Mouse (Mus musculus): ENCODE measurements around the gene Ankrd65.

Gene Ankrd65

GRCm38 (mm10) chr4:155821025-155821424 lies 30.8 kb downstream of the Ankrd65 start:
- no peak for DNase-seq

DNA sequence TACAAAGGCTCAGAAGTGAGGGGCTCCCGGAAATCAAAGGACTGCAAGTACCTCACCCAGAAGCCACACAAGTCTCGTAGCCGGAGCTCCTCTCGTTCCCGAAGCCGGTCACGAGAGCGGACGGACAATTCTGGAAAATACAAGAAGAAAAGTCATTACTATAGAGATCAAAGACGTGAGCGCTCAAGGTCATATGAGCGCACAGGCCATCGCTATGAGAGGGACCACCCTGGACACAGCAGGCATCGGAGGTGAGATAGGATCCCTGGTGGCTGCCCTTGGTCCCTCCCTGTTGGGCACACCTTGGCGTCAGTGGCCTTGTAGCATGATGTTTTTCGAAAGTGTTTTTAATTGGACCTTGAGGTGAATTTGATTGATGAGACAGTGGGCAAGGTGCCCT lies 33.2 kb downstream of the Ankrd65 start:
- no peak for DNase-seq

DNA sequence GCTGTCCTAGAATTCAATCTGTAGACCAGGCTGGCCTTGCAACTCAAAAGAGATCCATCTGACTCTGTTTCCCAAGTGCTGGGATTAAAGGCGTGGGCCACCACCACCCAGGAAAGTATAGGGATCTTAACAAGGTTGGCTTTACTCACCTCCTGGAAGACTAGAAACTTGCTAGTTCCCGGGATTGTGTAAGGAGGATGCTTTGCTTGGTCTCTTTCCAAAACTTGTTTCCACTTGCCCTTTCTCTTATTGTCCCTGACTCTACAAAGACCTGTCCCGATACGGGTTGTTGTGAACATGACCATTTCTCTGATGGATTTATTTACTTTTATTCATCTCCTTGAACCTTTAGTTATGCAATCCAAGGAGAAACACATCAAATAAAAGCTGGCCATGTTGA lies 39.6 kb downstream of the Ankrd65 start:
- no peak for DNase-seq

DNA sequence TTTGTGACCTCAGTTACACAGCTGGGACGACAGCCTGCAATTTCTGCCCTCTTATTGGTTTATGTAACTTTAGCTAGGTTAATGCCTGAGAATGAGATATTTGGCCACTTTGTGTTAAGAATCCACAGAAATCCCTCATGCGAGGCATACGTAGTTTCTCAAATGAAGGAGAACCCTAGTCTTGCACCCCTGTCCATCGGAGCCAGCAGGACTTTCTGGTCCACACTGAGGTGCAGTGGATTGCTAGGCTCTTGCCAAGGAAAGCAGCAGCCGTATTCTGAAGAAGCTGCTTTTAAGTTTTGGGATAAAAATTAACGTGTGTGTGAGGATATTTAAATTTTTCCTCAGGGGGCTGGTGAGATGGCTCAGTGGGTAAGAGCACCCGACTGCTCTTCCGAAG lies 40.4 kb downstream of the Ankrd65 start:
- no peak for DNase-seq

DNA sequence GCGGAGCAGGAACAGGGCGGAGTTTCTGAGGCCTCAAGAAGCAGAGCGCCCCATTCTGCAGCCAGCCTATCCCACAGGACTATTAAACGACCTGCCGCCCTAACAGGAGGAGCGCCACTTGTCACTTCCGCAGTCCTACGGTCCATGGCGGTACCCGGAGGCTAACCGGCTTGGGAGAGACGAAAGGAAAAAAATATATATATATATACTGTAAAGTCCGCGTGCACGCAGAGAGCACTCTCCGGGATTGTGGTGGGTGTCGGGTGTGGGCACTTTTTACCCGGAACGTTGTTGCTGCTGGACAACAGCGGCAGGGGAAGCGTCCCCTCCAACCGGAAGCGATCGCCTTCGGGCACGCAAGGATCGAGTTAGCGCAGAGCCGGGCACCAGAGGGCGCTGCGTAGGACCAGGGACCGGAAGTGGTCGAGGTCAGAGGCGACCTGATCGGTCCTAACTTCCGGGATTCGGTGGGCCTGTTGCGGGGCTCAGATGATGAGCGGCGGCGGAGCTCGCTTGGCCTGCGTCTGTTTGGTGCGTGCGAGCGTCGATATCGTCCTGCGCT lies 41.0 kb downstream of the Ankrd65 start, which contains the start of gene Aurkaip1:
TSS of gene Aurkaip1 (plus strand) at position 68 of the 562 bp plus-strand sequence.
- peak; percentile 94 for DNase-seq

GRCm38 (mm10) chr4:155831831-155832230 lies 41.6 kb downstream of the Ankrd65 start:
- DNase-seq: no peak

GRCm38 (mm10) chr4:155832321-155832720 lies 42.1 kb downstream of the Ankrd65 start:
- no peak for DNase-seq

DNA sequence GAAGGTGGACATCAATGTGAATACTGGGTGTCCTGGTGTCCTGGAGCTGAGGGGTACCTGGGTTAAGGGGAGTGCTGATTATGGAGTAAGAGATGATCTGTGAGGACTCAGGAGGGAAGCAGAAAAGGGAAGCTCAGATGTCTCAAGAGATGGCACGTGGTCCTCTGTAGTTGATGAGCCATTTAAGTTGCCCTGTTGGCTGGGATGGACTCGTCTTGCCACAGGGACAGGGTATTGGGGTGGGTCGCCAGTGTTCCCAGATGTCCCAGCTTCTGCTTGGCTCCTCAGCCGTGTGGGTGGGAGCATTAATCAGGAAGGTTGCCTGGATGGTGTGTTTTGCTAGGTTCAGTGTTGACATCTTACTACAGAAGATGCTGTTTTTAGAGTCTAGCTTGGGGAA lies 43.0 kb downstream of the Ankrd65 start:
- DNase-seq: no peak

- peak; percentile 64 for DNase-seq
These were observed 43.6 kb downstream of the Ankrd65 start for GRCm38 (mm10) chr4:155833836-155834235.

- no peak for DNase-seq
These were observed 47.3 kb downstream of the Ankrd65 start for GRCm38 (mm10) chr4:155837404-155838010.

- no peak for DNase-seq
These were observed 48.2 kb downstream of the Ankrd65 start for GRCm38 (mm10) chr4:155838187-155839153.

DNA sequence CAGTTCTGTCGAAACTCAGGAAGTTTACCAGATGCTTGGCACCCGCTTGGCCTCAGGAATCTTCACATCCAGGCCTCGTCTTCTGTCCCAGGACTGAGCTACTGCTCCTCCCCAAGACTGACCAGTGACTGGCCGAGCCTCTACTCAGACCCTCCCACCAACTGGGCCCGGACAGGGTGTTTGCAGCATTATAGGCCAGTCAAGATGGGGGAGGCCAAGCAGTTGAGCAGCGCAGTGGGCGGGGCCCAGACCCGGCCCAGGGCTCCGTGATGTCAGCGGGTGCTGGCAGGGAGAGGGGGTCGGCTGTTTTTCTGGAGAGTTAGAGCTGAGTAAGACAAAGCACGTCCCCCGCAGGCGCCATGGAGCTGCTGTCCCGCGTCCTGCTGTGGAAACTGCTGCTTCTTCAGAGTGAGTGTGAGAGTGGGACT lies 49.3 kb downstream of the Ankrd65 start, which contains the start of gene Mxra8:
TSS of gene Mxra8 (plus strand) at position 198 of the 428 bp plus-strand sequence.
- DNase-seq: peak; percentile 27

- DNase-seq: no peak
These were observed 50.1 kb downstream of the Ankrd65 start for GRCm38 (mm10) chr4:155840076-155841002.

DNA sequence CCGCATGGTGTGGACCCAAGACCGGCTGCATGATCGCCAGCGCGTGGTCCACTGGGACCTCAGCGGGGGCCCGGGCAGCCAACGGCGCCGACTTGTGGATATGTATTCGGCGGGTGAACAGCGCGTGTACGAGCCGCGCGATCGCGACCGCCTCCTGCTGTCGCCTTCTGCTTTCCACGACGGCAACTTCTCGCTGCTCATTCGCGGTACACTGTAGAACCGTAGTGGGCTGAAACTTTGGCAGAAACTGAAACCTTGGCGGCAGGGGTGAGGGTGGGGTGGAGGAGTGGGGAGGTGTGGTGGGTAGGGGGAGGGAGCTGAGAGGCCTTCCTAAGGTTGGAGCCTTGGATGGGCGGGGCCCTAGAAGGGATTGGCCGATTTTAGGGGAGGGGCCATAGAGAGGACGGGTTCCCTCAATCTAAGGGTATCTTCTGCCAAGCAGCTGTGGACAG lies 50.8 kb downstream of the Ankrd65 start:
- DNase-seq: no peak

- DNase-seq: peak; percentile 47
These were observed 51.5 kb downstream of the Ankrd65 start for GRCm38 (mm10) chr4:155841651-155842270.

- DNase-seq: no peak
These were observed 53.0 kb downstream of the Ankrd65 start for GRCm38 (mm10) chr4:155843231-155843630.

DNA sequence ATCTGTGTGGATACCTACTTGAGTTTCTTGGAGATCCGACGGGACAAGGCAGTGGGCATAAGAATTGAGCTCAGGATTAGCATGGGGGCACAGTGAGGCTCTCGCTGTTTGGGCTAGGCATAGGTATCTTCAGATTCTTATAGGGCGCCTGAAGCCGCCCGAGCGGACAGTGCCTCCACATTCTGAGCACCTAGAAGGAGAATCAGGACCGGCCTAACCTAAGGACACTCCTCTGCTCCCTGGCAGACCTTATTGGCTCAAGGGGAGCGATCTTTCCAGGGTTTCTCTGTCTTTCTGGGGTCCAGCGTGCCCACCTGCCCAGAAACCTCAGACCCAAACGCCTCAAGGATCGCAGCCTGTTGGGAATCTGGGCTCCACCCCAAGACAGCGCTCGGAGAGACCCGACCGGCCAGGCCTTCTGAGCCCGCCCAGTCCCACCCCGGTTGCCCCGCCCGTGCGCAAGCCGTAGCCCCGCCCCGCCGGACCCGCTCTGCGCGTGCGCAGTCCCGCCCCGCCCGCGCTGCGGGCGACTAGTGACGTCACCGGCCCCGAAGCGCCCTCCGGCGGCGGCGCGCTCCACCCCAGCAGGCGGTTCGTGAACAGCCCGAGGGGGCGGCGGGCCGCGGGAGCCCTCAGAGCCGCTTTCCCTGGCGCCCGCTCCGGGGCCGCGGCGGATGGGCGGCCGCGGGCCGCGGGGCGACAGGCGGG lies 56.8 kb downstream of the Ankrd65 start, which contains the start of gene Dvl1:
TSS of gene Dvl1 (plus strand) at position 532 of the 708 bp plus-strand sequence.
- peak; percentile 96 for DNase-seq

DNA sequence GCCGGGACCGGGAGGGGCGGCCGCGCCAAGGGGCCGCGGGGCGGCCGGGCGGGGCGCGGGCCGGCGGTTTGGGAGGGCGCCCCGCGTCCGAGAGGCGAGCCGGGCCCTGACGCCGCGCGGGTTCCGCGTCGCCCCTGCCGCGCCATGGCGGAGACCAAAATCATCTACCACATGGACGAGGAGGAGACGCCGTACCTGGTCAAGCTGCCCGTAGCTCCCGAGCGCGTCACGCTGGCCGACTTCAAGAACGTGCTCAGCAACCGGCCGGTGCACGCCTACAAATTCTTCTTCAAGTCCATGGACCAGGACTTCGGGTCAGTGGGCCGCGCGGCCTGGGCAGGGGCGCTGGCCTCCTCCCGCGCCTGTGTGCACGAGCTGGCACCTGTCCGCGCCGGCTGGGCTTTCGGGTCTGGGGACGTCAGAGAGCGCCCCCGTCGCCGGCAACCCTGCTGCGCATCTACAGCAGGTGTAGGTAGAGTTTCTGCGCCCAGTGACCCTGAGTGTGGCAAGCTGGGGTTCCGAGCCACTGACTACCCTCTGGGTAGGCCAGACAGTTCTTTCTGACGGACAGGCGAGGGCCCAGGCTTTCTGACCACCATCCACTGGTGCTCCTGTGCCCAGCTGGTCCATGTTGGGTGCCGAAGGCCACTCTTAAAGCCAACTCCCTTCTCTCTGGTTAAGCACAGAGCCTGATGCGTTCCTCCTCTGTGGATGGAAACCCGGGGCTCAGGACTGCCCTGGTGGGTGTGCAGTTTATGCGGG lies 57.5 kb downstream of the Ankrd65 start:
- no peak for DNase-seq

- DNase-seq: no peak
These were observed 58.3 kb downstream of the Ankrd65 start for GRCm38 (mm10) chr4:155848434-155849095.

Data from cerebellum, adult 8-10 months (tissue).